9 mouse cellular contexts compared by ENCODE assay signal in the genomic region with DNA sequence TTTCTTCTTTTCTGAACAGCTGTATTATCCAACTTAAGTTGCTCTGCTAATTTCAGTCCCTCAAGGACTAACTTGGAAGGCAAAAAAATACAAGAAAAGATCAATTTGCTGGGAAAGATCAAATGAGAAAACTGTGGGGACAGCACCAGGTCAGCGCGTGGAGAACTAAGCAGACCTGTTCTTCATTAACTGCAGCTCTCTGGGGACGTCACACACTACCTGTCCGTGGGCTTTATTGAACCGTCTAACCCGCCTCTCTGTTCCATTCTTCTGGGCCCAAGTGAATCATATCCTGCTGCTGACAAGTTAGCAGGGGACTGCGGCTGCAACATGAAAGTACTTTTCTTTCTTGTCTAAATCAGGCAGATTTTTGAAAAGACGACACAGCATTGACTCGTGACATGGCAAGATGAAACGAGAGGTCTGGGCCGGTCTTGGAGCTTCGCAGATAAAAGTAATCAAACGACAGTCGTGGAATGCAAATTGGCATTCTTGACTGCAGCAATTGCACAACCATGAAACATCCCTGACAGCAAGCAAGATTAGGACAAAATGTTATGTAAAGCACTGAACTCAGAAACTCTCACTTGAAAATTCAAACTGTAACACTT. TPM values are rescaled to one million over a fixed set of nuclear protein-coding genes. Genes with fewer than 3 reads are reported as not detected.
DNase-seq lines count a peak whose midpoint lies in the region; ATAC-seq and TF ChIP-seq lines count a peak whose summit lies in the region.
"Had no signal": no experiment of that assay in that cellular context is flagged by ENCODE, and none has a peak within 500 bp of the region (broad histone marks: within the 10 kb centered on the region; RNA-seq: fewer than 3 reads in every experiment).

No protein-coding gene starts in this region.

- 0 out of 2 replicates have a peak, but pooled peaks cover 2% of the 10 kb centered on the region for H3K4me1 ChIP-seq in stomach, postnatal 0 days (replicated peaks; ENCODE audit: control insufficient read depth, insufficient read depth)
- peaks cover 10% of the 10 kb centered on the region; the same call in 1 of the 2 replicates for H3K4me1 ChIP-seq in forebrain, embryonic 11.5 days (replicated peaks; ENCODE audit: control insufficient read depth, insufficient read depth, low read length)

- WGBS in stomach, postnatal 0 days, result 20% methylated on average over 14 of the region's 14 CpGs
- 27% methylated on average over 14 of the region's 14 CpGs for WGBS in forebrain, embryonic 11.5 days

- no peak for TF ChIP-seq CTCF in stomach, postnatal 0 days (IDR thresholded peaks at IDR 0.05; ENCODE audit: low read depth)

- no peaks in the 10 kb centered on the region for H3K36me3 ChIP-seq in stomach, postnatal 0 days (ENCODE audit: control insufficient read depth, insufficient read depth, low read length)
- H3K36me3 ChIP-seq in forebrain, embryonic 11.5 days (ENCODE audit: control insufficient read depth, insufficient read depth, low read length), result no peaks in the 10 kb centered on the region

- TF ChIP-seq EP300 in stomach, postnatal 0 days (optimal IDR thresholded peaks at IDR 0.05), result no peak

- no peak overlapping the region for H3K9ac ChIP-seq in stomach, postnatal 0 days (ENCODE audit: low read length)
- H3K9ac ChIP-seq in forebrain, embryonic 11.5 days (ENCODE audit: low read length), result no peak overlapping the region
- H3K9ac ChIP-seq: liver, embryonic 14.5 days had no signal

- H3K27me3 ChIP-seq in stomach, postnatal 0 days (ENCODE audit: control insufficient read depth, insufficient read depth, low read length), result no peaks in the 10 kb centered on the region
- H3K27me3 ChIP-seq in forebrain, embryonic 11.5 days (ENCODE audit: control insufficient read depth, insufficient read depth, low read length), result peaks cover 47% of the 10 kb centered on the region

- no peaks in the 10 kb centered on the region for H3K9me3 ChIP-seq in stomach, postnatal 0 days (ENCODE audit: control insufficient read depth, low read length)
- H3K9me3 ChIP-seq in forebrain, embryonic 11.5 days (ENCODE audit: control insufficient read depth, low read length), result no peaks in the 10 kb centered on the region

- H3K4me2 ChIP-seq in stomach, postnatal 0 days (replicated peaks; ENCODE audit: low read depth), result peak overlapping the region; percentile 86
- H3K4me2 ChIP-seq in forebrain, embryonic 11.5 days (ENCODE audit: low read depth, low read length, severe bottlenecking), result no peak overlapping the region

- no peak overlapping the region for H3K27ac ChIP-seq in stomach, postnatal 0 days (replicated peaks)
- no peak overlapping the region for H3K27ac ChIP-seq in forebrain, embryonic 11.5 days (ENCODE audit: low read depth, low read length)
- H3K27ac ChIP-seq: liver, embryonic 14.5 days had no signal

- 0 out of 2 replicates have a peak overlapping the region, but pooled peaks have one; percentile 6 for H3K4me3 ChIP-seq in stomach, postnatal 0 days (ENCODE audit: low read depth, low read length)
- no peak overlapping the region for H3K4me3 ChIP-seq in forebrain, embryonic 11.5 days (ENCODE audit: low read depth, low read length)

- ATAC-seq in stomach, postnatal 0 days (ENCODE audit: low FRiP score, low TSS enrichment), result no peak
- ATAC-seq in forebrain, embryonic 11.5 days (replicated peaks; ENCODE audit: low FRiP score), result no peak

- DNase-seq in adrenal gland, adult (ENCODE audit: inconsistent age in 2 of 2, low spot score in 1 of 2), result peak; percentile 29 to 76
- no peak for DNase-seq in adrenal gland, postnatal 36 days
- DNase-seq in ovary, postnatal 36 days (ENCODE audit: low spot score), result peak; percentile 12
- DNase-seq in ovary, adult 18-20 months (ENCODE audit: low spot score), result no peak
- peak; percentile 11 for DNase-seq in lung, postnatal 14 days
- DNase-seq in stomach, postnatal 0 days (ENCODE audit: low spot score), result no peak
- DNase-seq in forebrain, embryonic 11.5 days (ENCODE audit: low spot score), result no peak
- no peak for DNase-seq in thymus, postnatal 25 days

RNA-seq across cellular contexts. Expression of a gene that starts 2.8 kb away (rescaled TPM):
- 10 to 100 TPM; 10.2 to 11.3 TPM for total RNA-seq in adrenal gland, postnatal 36 days (2021)
- 5.8 and 6.9 TPM in 2 replicates for polyA plus RNA-seq in stomach, postnatal 0 days (2015; fragmentation: Nextera tagmentation; extraction: Ambion mirVana)
- 7.5 and 8.6 TPM in 2 replicates for polyA plus RNA-seq in forebrain, embryonic 11.5 days (2014; fragmentation: Nextera tagmentation; extraction: Ambion mirVana)

Comparison
In these comparisons a context has a peak if more than half of its experiments do, and no peak if none do; other contexts are left out.
1. DNase-seq: peak in adrenal gland, adult (2 of 2), ovary, postnatal 36 days (single experiment) and lung, postnatal 14 days (single experiment); none in adrenal gland, postnatal 36 days (0 of 2), ovary, adult 18-20 months (single experiment), stomach, postnatal 0 days (single experiment), forebrain, embryonic 11.5 days (single experiment) and thymus, postnatal 25 days (single experiment).